Mouse (Mus musculus) megakaryocyte-erythroid progenitor cell, adult 5 weeks (primary cell): ENCODE results near the gene AC170998.1. TPM values are rescaled to one million over a fixed set of nuclear protein-coding genes. Genes with fewer than 3 reads are reported as not detected.

ENCODE experiments used
- polyA plus RNA-seq: library from polyadenylated mRNA; stranded (reverse); fragments of >175 nt; gene quantifications from 2 replicates; pipeline ENCODE4 v1.2.3, GENCODE M21; 2012

Gene AC170998.1
- polyA plus RNA-seq, result 0.28 TPM in 1 of 2 replicates, not detected in the other

GRCm38 (mm10) chr17:28725783-28726182 is at the start of gene AC170998.1:
Gene AC170998.1, plus strand, starts transcription at chr17:28726083.

GRCm38 (mm10) chr17:28689586-28690283 is 36.1 kb upstream of the AC170998.1 start, which contains the start of gene Slc26a8:
Gene Slc26a8, minus strand, starts transcription at chr17:28690233.

GRCm38 (mm10) chr17:28690776-28691686 is 34.9 kb upstream of the AC170998.1 start, which contains the start of gene Mapk14:
Gene Mapk14, plus strand, starts transcription at chr17:28691329.

GRCm38 (mm10) chr17:28769121-28769874 is 43.4 kb downstream of the AC170998.1 start, which contains the start of gene Mapk13:
Gene Mapk13, plus strand, starts transcription at chr17:28769297.

Other genes with a start within 250 kb of the AC170998.1 start
- 70.8 and 85.6 TPM in 2 replicates for gene Fkbp5, start 208.6 kb upstream of the AC170998.1 start, polyA plus RNA-seq
- not detected in 2 replicates for gene Armc12, start 195.3 kb upstream of the AC170998.1 start, polyA plus RNA-seq
- not detected in 2 replicates for gene Clpsl2, start 176.7 kb upstream of the AC170998.1 start, polyA plus RNA-seq
- not detected in 2 replicates for gene Clps, start 165.3 kb upstream of the AC170998.1 start, polyA plus RNA-seq
- gene Lhfpl5, start 150.4 kb upstream of the AC170998.1 start, polyA plus RNA-seq, result not detected in 2 replicates
- 107 and 136 TPM in 2 replicates for gene Srpk1, start 103.4 kb upstream of the AC170998.1 start, polyA plus RNA-seq
- 0.68 and 1.2 TPM in 2 replicates for gene Slc26a8, start 35.9 kb upstream of the AC170998.1 start, polyA plus RNA-seq
- gene Mapk14, start 34.8 kb upstream of the AC170998.1 start, polyA plus RNA-seq, result 81.6 and 100 TPM in 2 replicates
- 3.4 and 3.7 TPM in 2 replicates for gene Mapk13, start 43.2 kb downstream of the AC170998.1 start, polyA plus RNA-seq
- 44.8 and 52.3 TPM in 2 replicates for gene Brpf3, start 75.0 kb downstream of the AC170998.1 start, polyA plus RNA-seq
- gene Pnpla1, start 132.3 kb downstream of the AC170998.1 start, polyA plus RNA-seq, result 0.14 and 0.30 TPM in 2 replicates
- gene 4930539E08Rik, start 189.2 kb downstream of the AC170998.1 start, polyA plus RNA-seq, result 0.82 and 1.5 TPM in 2 replicates
- gene Pxt1, start 217.8 kb downstream of the AC170998.1 start, polyA plus RNA-seq, result 0.37 and 1.4 TPM in 2 replicates
- 157 and 232 TPM in 2 replicates for gene Kctd20, start 225.9 kb downstream of the AC170998.1 start, polyA plus RNA-seq